Mouse (Mus musculus) fibroblast of lung, adult 2 months (primary cell): ENCODE results near the gene Slmap.
A peak's percentile ranks its signal among the peaks of the same experiment; 100 is the strongest.
"Not testable (repeated sequence)": the region's sequence is repeated elsewhere in the genome, so short reads cannot be mapped to it uniquely, and the experiment has no call there.

Experiments used
- DNase-seq: peaks from one replicate; pipeline ENCODE4 v3.0.0-alpha.2; 2011; ENCODE audit warnings: low read depth

Gene Slmap

DNA sequence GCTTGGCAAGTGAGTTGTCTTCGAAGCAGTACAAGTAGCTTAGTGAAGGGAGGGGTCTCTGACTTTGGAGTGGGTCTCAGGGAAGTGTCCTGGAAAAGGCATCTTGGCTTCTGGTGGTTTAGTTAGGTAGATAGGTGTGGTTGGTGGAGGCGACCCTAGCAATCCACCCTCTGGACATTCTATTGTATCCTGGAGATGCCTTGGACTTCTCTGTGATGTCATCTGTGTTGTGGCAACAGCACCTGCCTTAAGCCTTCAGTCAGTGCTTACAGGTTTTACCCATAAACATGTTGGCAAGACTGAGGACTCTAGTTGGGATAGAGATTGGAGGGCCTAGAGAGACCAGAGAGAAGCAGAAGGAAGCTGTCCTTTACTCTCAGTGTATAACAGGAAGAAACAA lies 145.8 kb downstream of the Slmap start:
- not testable (repeated sequence) for DNase-seq

DNA sequence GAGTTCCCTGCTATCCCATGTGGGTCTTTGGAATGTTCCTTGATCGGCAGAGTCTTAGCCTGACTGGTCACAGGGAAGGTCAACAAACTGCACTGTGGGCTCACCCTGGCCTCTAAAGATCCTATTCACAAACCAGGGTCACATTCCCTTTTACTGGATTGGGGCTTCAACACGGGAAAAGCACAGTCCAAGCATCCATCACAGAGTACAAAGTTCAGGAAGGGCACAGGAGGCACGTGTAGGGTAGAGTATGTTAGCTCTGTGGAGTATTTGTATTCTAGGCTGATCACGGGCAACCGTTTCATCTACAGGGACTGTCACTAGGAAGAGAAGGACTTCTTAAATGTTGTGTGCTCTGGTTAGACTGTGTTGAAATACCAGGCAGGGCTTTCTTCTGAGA lies 147.7 kb downstream of the Slmap start:
- not testable (repeated sequence) for DNase-seq

DNA sequence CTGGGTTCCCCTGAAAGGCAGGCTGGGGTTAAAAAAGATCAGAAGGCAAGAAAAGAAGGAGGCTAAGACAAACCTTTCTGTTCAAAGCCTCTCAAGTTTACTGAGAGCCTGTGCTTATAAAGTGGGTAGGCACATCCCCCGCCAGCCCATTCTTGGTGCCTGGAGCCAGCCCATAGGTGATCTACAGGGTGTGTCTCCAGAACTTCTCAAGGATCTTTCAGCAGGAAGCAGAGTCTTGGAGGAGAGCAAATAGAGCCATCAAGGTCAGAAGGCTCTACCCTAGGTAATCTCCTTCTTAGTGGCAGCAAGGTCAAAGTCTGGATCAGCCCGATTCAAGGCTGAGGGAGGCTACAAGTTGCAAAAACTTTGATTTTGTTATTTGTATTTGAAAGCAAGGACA lies 149.1 kb downstream of the Slmap start:
- DNase-seq: not testable (repeated sequence)

DNA sequence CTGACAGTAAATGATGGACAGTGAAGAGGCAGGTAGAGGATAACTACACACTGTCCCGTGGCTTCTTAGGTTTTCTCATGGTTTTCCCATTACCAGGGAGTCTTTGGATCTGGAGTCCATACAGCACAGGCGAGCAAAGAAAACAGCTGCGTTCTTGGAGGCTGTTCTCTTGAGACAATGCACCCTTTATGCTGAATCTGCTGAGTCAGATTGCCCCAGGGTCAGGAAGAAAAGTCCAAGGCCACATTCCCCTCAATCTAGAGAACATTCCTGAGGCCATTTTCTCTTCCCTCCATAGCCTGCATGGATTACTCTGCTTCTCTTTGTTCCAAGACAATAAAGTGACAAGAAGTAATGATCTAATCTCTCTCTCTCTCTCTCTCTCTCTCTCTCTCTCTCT lies 155.7 kb downstream of the Slmap start:
- peak; percentile 11 for DNase-seq

DNA sequence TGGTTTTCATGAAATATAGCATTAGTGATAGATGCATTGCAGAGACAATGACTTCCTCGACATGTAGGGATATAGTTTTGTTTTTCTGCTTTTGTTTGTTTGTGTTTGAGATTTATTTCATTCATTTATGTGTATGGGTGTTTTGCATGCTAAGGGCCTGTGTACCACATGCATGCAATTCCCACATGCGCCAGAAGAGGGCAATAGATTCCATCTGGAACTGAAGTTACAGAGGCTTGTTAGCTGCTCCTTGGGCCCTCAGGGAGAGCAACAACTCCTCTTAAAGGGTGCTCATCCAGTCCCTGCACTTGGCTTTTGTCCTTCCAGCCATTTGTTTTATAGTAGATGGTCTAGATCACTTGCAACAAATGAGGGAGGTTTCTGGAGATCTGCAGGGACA lies 158.1 kb downstream of the Slmap start:
- peak; percentile 32 for DNase-seq
